Mouse (Mus musculus) embryonic fibroblast, embryonic 13.5 days (primary cell): ENCODE data around the gene Itsn1.

Experiments
- CTCF ChIP-seq: IDR thresholded peaks from 2 replicates; pipeline ENCODE4 v1.5.1; 2011; ENCODE audit warnings: mild to moderate bottlenecking, control low read depth, low read length, moderate library complexity, borderline replicate concordance; ENCODE audit not compliant: insufficient read depth
- POLR2A ChIP-seq: IDR thresholded peaks from 2 replicates; pipeline ENCODE4 v1.6.1; 2011; ENCODE audit warnings: low read depth, mild to moderate bottlenecking, control low read depth, low read length, moderate library complexity

DNA sequence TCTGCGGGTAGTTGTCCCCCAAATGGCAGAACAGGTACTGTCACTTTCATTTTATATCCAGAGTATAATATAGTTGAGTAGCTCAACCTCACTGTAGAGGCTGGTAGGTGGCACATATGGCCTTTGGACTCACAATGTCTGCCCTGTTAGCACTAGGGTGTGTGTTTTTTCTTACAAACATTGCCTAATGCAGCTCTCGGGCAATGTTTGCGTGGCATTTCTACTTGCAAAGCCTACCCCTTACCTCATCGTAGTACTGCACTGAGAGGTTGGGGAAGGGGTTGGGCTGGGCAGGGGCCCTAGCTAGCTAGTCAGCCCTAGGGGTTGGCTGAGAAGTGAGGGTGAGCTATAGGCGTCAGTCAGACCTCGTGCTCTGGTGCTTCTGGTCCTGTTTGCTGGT lies 18.5 kb downstream of the Itsn1 start:
- TF ChIP-seq CTCF: no peak
- TF ChIP-seq POLR2A: no peak
